Mouse (Mus musculus) spleen, postnatal 4 days (tissue): Measurements from ENCODE around the gene Usp6nl.
A peak's percentile ranks its signal among the peaks of the same experiment; 100 is the strongest.

Experiments
- DNase-seq, 2 experiments: peaks; one replicate each; pipeline ENCODE4 v3.0.0; 2022; ENCODE audit warnings: low spot score in 2 of 2

The Usp6nl gene

DNA sequence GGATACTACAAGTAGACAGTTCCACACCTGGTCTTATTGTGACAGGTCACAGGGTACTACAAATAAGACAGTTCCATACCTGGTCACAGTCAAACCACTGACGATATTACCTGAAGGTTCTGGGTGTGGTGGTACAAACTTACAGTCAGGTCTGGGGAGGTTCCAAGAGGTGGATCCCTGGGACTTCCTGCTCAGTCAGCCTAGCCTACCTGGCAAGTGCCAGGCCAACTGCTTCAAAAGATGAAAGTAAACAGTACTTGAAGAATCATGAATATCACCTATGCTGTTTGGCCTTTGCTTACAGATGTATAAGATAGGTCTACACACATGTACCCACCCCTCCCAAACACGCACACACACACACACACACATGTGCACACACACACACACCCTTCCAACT is 91.3 kb downstream of the Usp6nl start:
- no peak for DNase-seq

DNA sequence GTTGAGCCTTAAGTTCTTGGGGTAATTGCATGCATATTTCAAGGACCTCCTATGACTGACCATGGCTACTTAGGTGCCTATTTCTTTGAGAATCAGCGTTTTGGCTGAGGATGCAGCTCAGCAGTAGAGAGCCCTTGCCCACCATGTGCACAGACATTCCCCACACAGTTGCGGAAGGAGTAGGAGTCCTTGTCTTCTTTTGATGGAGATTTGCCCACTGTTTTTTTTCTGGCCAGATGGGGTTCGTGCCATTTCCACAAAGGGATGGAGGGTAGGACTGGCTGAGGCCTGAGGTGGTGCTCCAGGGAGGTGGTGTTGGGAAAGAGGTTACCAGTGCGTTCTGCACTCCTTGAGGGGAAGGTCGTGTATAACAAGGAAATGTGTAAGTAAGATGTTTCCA is 91.9 kb downstream of the Usp6nl start:
- DNase-seq = no peak

DNA sequence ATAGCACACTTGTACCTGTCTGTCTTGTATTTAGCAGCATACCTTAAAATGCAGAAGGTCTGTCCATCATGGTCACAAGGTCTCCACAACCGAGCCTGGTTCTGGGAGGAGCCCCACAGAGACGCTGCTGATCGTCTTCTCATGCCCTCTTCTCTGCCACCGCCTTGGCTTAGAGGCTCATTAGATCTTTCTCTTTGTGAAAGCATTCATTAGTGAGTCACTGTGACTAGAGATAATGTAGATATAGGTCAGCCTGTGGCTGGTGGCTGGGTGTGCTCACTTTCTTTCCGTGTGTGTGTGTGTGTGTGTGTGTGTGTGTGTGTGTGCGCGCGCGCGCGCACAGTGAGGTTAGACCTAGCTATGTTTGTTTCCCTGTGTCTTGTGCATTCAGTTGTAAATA is 94.7 kb downstream of the Usp6nl start:
- no peak for DNase-seq

DNA sequence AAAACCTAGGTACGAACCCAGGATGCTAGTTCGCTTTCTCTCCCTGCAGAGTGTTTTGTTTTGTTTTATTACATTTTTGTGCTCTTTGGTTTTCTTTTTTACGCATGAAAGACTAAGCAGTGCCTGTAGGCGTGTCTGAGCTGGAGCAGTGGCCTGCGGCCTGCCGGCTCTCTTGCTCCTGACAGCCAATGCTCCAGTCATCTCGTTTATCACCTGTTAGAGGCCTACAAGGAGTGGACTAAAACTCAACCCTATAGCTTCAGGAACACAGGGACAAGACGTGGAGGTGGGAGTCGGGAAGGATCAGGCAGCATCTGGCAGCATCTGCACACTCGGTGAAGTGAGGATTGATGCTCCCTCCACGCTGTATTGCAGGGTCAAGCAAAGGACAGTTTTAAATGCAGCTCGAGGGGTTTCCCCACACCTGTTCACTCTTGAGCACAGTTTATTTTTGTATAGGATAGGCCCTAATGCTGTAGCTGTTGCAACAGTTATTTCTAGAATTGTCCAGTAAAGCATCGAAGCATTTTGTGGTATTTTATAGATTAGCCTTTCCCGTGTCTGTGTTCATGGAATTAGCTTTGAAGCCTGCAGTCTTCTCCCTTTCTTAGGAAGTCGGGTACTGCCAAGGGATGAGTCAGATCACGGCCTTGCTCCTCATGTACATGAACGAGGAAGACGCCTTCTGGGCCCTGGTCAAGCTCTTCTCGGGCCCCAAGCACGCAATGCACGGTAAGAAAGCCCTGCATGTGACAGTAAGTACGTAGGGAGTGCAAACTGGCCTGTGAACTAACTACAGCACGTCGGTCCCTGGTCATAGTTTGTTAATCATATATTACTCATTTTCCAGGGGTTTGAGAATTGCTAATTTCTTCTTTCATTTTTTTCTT is 101.4 kb downstream of the Usp6nl start:
- DNase-seq = no peak

DNA sequence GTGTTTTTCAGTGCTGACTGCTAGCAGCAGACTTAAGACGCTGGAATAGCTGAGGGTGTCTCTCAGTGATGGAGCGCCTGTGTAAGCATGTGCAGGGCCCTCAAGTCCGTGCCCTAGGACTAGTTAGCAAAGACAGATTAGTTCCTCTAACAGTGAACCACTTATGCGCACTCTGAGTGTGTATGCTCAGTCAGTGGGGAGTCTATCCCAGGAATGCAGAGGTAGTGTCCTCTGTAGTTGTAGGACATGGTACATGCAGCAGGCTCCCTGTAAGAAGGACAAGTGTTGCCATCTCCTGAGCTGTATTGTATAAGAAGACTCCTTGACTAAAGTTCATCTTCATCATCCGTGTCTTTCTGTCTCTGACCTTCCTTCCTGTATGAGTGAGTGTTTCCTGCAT is 102.4 kb downstream of the Usp6nl start:
- no peak for DNase-seq

GRCm38 (mm10) chr2:6436085-6436950 is 113.9 kb downstream of the Usp6nl start:
- peak in 1 of 2 experiments; percentile 36 for DNase-seq

- no peak for DNase-seq
These were observed 119.2 kb downstream of the Usp6nl start for GRCm38 (mm10) chr2:6441688-6442087.

- peak in 1 of 2 experiments; percentile 37 for DNase-seq
These were observed 119.8 kb downstream of the Usp6nl start for GRCm38 (mm10) chr2:6442302-6442701.

GRCm38 (mm10) chr2:6444015-6444414 is 121.5 kb downstream of the Usp6nl start:
- DNase-seq = no peak

- peak in 1 of 2 experiments; percentile 43 for DNase-seq
These were observed 122.3 kb downstream of the Usp6nl start for GRCm38 (mm10) chr2:6444723-6445169.

GRCm38 (mm10) chr2:6445858-6446257 is 123.4 kb downstream of the Usp6nl start:
- no peak for DNase-seq

DNA sequence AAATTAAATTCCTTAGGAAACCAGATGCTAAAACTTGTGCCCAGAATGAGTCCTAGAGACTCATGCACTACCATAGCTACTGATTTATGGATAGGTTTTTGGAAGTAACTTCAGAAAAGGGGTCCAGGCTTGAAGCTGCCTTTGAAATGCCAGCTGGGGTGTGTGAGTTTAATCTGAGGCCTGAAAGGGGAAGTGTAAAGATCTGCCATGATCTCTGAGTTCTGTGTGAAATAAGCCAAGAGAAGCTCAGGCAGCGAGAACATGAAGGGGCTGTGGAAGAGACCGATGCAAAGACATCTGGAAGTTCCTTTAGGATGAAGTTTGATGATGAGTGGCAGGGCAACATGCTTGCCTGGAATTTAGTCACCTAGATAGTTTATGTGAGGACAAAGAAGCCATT is 126.4 kb downstream of the Usp6nl start:
- no peak for DNase-seq

GRCm38 (mm10) chr2:6449656-6450055 is 127.2 kb downstream of the Usp6nl start:
- DNase-seq = no peak

- DNase-seq = no peak
These were observed 128.1 kb downstream of the Usp6nl start for GRCm38 (mm10) chr2:6450544-6450943.

GRCm38 (mm10) chr2:6454941-6455516 is 132.6 kb downstream of the Usp6nl start:
- DNase-seq = no peak

DNA sequence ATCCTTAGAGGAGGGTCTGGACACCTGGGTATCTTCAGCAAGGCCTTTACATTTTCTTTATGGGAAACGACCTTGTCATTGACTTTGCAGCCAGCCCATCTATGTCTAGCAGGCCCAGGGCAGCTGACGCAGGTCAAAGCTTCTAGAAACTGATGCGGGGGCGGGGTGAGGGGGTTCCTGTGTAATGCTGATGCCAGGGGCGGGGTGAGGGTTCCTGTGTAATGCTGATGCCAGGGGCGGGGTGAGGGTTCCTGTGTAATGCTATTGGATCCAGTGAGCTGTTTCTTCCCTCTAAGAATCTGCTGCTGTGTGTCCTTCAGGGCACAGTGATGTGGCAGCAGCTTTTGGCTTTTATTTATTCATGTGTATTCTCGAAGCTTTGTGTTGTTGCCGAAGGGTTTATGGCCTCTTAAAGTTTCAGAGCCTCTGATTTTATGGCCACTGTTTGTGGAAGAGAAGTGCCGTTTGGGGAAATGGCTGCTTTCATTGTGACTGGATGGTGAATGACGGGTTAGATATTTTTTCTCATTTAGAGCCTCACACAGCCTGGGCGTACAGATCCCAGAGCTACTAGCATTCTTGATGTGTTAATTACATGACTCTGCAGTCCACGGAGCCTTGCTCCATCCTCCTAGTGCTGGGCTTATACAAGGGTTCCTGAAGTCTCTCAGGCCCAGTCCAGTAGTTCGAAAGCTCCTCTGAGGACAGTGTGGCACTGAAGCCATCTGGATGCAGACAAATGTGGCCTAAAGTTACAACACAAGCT is 137.0 kb downstream of the Usp6nl start:
- DNase-seq = peak in 1 of 2 experiments; percentile 39

DNA sequence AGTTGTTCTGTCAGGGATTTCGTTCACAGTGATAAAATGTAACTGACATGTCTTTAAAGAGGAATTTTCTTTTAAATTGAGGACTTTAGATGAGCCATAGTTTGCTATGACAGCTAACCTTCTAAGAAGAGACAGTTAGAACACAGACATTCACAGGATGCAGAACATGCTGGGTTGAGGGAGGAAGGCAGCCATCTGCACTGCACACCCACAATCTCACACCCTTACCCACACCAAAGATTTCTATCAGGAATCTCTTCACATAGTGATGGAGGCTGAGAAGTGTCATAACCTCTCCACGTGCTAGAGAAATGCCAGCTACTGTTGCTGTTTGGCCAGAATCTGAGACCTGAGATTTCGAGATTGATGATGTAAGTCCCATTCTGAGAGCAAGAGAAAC is 139.8 kb downstream of the Usp6nl start:
- no peak for DNase-seq

DNA sequence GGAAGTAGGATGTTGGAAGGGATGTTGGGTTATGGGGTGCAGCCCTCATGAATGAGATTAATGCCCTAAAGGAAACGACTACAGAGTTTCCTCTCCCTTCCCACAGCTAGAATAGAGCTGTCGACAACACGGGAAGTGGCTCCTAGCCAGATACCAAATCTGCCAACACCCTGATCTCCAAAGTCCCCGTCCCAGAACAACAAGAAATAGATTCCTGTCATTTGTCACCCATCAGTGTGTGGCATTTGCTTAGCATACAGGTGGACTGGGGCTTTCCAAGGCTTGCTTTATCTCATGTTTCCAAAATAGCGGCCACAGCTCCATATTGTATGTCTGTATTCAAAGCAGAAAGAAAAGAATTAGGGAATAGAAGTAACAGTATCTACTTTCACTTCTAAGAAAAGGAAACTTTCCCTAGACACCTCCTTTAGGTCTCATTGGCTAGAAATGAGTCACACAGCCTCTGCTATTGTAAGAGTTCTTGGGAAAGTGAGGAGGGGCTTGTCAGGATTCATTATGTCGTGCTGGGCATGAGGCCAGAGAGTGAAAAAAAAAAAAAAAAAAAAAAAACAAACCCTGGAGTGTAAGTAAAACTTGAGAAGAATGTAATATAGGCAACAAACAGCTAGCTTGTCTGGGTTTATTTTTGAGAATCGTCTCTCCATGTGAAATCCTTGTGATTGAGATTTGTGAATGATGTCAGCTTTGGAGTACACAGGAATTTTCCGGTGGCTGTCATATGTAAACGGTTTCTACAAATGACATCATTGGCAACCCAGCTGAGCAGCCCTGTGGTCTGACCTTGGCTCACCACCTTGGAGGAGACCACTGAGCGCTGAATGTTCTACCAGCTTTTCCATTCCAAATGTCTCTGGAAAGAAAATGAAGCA is 141.6 kb downstream of the Usp6nl start:
- no peak for DNase-seq

- DNase-seq = no peak
These were observed 143.9 kb downstream of the Usp6nl start for GRCm38 (mm10) chr2:6466396-6466795.

DNA sequence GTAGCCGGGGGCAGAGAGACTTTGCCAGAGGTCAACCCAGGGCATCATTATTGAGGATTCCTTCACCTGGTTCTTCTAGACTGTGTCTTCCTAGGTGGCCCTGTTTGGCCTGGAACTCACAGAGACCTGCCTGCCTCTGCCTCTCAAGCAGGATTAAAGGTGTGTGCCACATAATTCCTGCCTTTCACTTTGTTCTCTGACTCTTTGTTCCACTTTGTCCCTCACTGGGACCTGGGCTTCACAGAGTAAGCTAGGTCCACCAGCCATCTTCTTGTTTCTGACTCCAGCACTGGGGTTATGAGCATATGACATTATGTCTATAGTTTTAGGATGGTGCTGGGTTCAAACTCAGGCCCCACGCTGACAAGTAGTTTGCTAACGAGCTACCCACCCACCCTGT is 144.9 kb downstream of the Usp6nl start:
- no peak for DNase-seq
